Mouse (Mus musculus): ENCODE measurements around the gene Gkap1. TPM values are rescaled to one million over a fixed set of nuclear protein-coding genes. Genes with fewer than 3 reads are reported as not detected.

The Gkap1 gene
- polyA plus RNA-seq, 1 experiment from 2014 or later, result 14.3 TPM

DNA sequence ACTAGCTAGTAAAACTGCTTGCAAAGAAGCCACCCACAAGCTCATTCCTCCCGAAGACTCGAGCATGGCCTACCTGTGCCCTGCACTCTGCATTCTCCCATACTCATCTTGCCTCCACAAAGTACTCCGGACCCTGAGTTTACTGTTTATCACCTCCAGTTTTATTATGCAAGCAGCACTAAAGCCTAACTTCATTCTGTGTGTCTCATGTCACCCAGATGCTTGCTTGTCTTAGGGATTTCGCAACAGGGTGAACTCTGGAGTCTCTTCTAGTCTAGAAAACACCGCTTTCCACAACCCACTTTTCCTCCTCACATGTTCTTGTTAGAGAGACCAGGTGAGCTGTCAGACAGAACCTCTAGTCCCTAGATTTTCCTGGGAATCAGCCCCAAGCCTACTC is 26.5 kb downstream of the Gkap1 start:
- DNase-seq (ENCODE audit: low spot score) (no peak), ATAC-seq (replicated peaks; ENCODE audit: low FRiP score) (no peak)
- Histone ChIP-seq H3K27ac (ENCODE audit: low read depth, low read length) (no peak overlapping the region), H3K4me2 (no peak overlapping the region), H3K4me1 (replicated peaks; ENCODE audit: control insufficient read depth, insufficient read depth, low read length) (no peaks in the 10 kb centered on the region), H3K27me3 (replicated peaks; ENCODE audit: control insufficient read depth, insufficient read depth, low read length) (no peaks in the 10 kb centered on the region), H3K36me3 (ENCODE audit: control insufficient read depth, insufficient read depth, low read length) (no peaks in the 10 kb centered on the region), H3K9me3 (ENCODE audit: control insufficient read depth, low read length) (no peaks in the 10 kb centered on the region), H3K4me3 (ENCODE audit: low read depth, low read length) (no peak overlapping the region), H3K9ac (ENCODE audit: low read depth, low read length) (no peak overlapping the region)
- 89% methylated on average over 5 of the region's 5 CpGs for WGBS

GRCm38 (mm10) chr13:58236536-58236935 is 39.0 kb downstream of the Gkap1 start:
- H3K4me2 ChIP-seq, result no peak overlapping the region
- WGBS, result 91% methylated on average over 7 of the region's 7 CpGs
- no peak for DNase-seq (ENCODE audit: low spot score)
- H3K4me1 ChIP-seq (replicated peaks; ENCODE audit: control insufficient read depth, insufficient read depth, low read length), result no peaks in the 10 kb centered on the region
- H3K9ac ChIP-seq (ENCODE audit: low read depth, low read length), result no peak overlapping the region
- ATAC-seq (replicated peaks; ENCODE audit: low FRiP score), result no peak
- no peaks in the 10 kb centered on the region for H3K36me3 ChIP-seq (ENCODE audit: control insufficient read depth, insufficient read depth, low read length)
- H3K9me3 ChIP-seq (ENCODE audit: control insufficient read depth, low read length), result no peaks in the 10 kb centered on the region
- H3K27me3 ChIP-seq (replicated peaks; ENCODE audit: control insufficient read depth, insufficient read depth, low read length), result no peaks in the 10 kb centered on the region
- no peak overlapping the region for H3K4me3 ChIP-seq (ENCODE audit: low read depth, low read length)
- H3K27ac ChIP-seq (ENCODE audit: low read depth, low read length), result no peak overlapping the region

DNA sequence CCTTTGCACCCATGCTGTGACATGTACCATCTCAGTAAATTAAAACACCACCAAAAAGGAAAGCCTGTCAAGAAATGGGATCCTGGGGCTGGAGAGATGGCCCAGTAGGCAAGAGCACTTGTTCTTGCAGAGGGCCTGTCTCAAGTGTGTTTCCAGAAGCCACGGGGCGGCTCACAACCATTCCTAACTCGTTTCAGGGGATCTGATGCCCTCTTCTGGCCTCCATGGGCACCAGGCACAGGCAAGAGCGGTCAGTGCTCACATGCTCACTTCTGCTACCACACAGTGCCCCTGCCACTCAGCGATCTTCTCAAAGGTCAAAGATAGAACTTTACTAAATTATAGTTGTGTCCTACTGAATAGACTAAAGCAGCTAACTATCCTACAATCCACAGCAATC is 42.9 kb downstream of the Gkap1 start:
- Histone ChIP-seq H3K4me3 (ENCODE audit: low read depth, low read length) (no peak overlapping the region), H3K9ac (ENCODE audit: low read depth, low read length) (no peak overlapping the region), H3K27ac (ENCODE audit: low read depth, low read length) (no peak overlapping the region), H3K4me2 (no peak overlapping the region), H3K36me3 (ENCODE audit: control insufficient read depth, insufficient read depth, low read length) (no peaks in the 10 kb centered on the region), H3K4me1 (replicated peaks; ENCODE audit: control insufficient read depth, insufficient read depth, low read length) (no peaks in the 10 kb centered on the region), H3K9me3 (ENCODE audit: control insufficient read depth, low read length) (no peaks in the 10 kb centered on the region), H3K27me3 (replicated peaks; ENCODE audit: control insufficient read depth, insufficient read depth, low read length) (no peaks in the 10 kb centered on the region)
- no peak for ATAC-seq (replicated peaks; ENCODE audit: low FRiP score)
- no peak for DNase-seq (ENCODE audit: low spot score)
- 50% methylated on average over 5 of the region's 5 CpGs for WGBS

DNA sequence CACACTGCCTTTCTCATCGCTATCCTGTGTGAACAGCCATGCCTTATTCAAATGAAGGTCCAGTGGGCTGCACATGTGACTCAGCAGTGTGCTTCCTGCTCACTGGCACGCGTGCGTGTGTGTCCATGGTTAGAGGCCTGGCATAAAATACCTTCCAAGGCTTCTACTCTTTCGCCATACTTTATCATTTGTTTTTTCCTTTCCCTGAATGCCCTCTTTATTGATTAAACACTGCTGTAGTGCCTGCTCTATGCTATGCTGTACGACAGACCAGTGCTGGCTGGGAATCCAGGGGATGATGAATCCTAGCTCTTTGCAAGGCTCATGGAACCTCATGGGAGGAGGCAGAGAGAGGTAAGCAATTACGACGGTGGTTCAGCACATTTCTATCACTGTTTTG is 43.4 kb downstream of the Gkap1 start:
- Histone ChIP-seq H3K4me2 (no peak overlapping the region), H3K9ac (ENCODE audit: low read depth, low read length) (no peak overlapping the region), H3K4me3 (ENCODE audit: low read depth, low read length) (no peak overlapping the region), H3K27ac (ENCODE audit: low read depth, low read length) (no peak overlapping the region), H3K27me3 (replicated peaks; ENCODE audit: control insufficient read depth, insufficient read depth, low read length) (no peaks in the 10 kb centered on the region), H3K4me1 (replicated peaks; ENCODE audit: control insufficient read depth, insufficient read depth, low read length) (no peaks in the 10 kb centered on the region), H3K9me3 (ENCODE audit: control insufficient read depth, low read length) (no peaks in the 10 kb centered on the region), H3K36me3 (ENCODE audit: control insufficient read depth, insufficient read depth, low read length) (no peaks in the 10 kb centered on the region)
- 87% methylated on average over 8 of the region's 8 CpGs for WGBS
- DNase-seq (ENCODE audit: low spot score) (no peak), ATAC-seq (replicated peaks; ENCODE audit: low FRiP score) (no peak)

- Histone ChIP-seq H3K27me3 (replicated peaks; ENCODE audit: control insufficient read depth, insufficient read depth, low read length) (no peaks in the 10 kb centered on the region; the same call in 1 of the 2 replicates), H3K4me2 (no peak overlapping the region), H3K27ac (ENCODE audit: low read depth, low read length) (no peak overlapping the region), H3K4me3 (ENCODE audit: low read depth, low read length) (no peak overlapping the region), H3K9me3 (ENCODE audit: control insufficient read depth, low read length) (no peaks in the 10 kb centered on the region), H3K36me3 (ENCODE audit: control insufficient read depth, insufficient read depth, low read length) (no peaks in the 10 kb centered on the region), H3K4me1 (replicated peaks; ENCODE audit: control insufficient read depth, insufficient read depth, low read length) (no peaks in the 10 kb centered on the region), H3K9ac (ENCODE audit: low read depth, low read length) (no peak overlapping the region)
- WGBS, result 56% methylated on average over 2 of the region's 2 CpGs
- no peak for DNase-seq (ENCODE audit: low spot score)
- peak; percentile 62; the same call in 1 of the 2 replicates for ATAC-seq (replicated peaks; ENCODE audit: low FRiP score)
These were observed 46.9 kb downstream of the Gkap1 start for GRCm38 (mm10) chr13:58228624-58229023.

DNA sequence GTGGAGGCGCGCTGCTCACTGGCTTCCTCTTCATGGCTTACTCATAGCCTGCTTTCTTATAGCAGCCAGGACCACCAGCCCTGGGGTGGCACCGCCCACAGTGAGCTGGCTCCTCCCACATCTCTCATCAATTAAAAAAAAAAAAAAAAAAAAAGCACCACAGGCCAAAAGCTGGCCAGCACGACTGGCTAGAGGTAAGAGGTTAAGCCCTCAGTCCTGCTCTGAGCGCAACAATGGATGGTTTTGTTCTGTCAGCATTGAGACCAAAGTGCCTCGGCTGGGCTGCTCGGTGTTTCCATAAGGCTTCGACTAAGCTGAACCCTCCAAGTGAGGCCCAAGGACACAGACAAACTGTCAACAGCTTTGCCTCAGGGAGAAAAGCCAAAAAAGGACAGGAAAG is 49.8 kb downstream of the Gkap1 start:
- no peaks in the 10 kb centered on the region; the same call in 1 of the 2 replicates for H3K27me3 ChIP-seq (replicated peaks; ENCODE audit: control insufficient read depth, insufficient read depth, low read length)
- DNase-seq (ENCODE audit: low spot score), result no peak
- no peak overlapping the region for H3K4me3 ChIP-seq (ENCODE audit: low read depth, low read length)
- H3K4me2 ChIP-seq, result no peak overlapping the region
- no peaks in the 10 kb centered on the region for H3K36me3 ChIP-seq (ENCODE audit: control insufficient read depth, insufficient read depth, low read length)
- no peaks in the 10 kb centered on the region for H3K9me3 ChIP-seq (ENCODE audit: control insufficient read depth, low read length)
- H3K9ac ChIP-seq (ENCODE audit: low read depth, low read length), result no peak overlapping the region
- no peak for ATAC-seq (replicated peaks; ENCODE audit: low FRiP score)
- 79% methylated on average over 8 of the region's 8 CpGs for WGBS
- no peaks in the 10 kb centered on the region for H3K4me1 ChIP-seq (replicated peaks; ENCODE audit: control insufficient read depth, insufficient read depth, low read length)
- no peak overlapping the region for H3K27ac ChIP-seq (ENCODE audit: low read depth, low read length)

DNA sequence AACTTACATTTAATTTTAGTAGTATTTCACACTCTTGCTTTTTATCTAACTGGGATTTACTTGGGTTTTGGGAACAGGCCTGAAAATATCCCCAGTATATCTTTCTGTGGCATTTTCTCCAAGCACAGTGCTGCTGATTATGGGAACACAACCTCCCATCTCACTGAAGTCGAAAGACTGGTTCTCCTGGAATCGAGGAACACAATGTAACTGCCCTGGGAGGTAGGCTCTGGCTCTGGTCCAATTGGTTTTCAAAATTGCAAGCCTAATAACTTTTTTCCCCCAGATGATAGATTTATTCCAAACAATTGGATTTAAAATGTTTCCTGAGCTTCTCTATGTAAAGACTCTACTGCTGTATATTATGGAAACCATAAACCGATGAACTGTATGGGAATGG is 55.3 kb downstream of the Gkap1 start:
- no peak overlapping the region for H3K27ac ChIP-seq (ENCODE audit: low read depth, low read length)
- H3K4me3 ChIP-seq (ENCODE audit: low read depth, low read length), result no peak overlapping the region
- H3K4me1 ChIP-seq (replicated peaks; ENCODE audit: control insufficient read depth, insufficient read depth, low read length), result peaks cover 6% of the 10 kb centered on the region; the same call in 1 of the 2 replicates
- ATAC-seq (replicated peaks; ENCODE audit: low FRiP score) (no peak), DNase-seq (ENCODE audit: low spot score) (no peak)
- H3K36me3 ChIP-seq (ENCODE audit: control insufficient read depth, insufficient read depth, low read length), result no peaks in the 10 kb centered on the region
- H3K9ac ChIP-seq (ENCODE audit: low read depth, low read length), result no peak overlapping the region
- no peaks in the 10 kb centered on the region for H3K27me3 ChIP-seq (replicated peaks; ENCODE audit: control insufficient read depth, insufficient read depth, low read length)
- 78% methylated on average over 3 of the region's 3 CpGs for WGBS
- H3K4me2 ChIP-seq, result no peak overlapping the region
- H3K9me3 ChIP-seq (ENCODE audit: control insufficient read depth, low read length), result no peaks in the 10 kb centered on the region

- ATAC-seq (replicated peaks; ENCODE audit: low FRiP score), result no peak
These were observed 58.0 kb downstream of the Gkap1 start for GRCm38 (mm10) chr13:58217536-58217935.

GRCm38 (mm10) chr13:58216395-58216794 is 59.1 kb downstream of the Gkap1 start:
- peaks cover 20% of the 10 kb centered on the region for H3K4me1 ChIP-seq (replicated peaks; ENCODE audit: control insufficient read depth, insufficient read depth, low read length)
- peak overlapping the region; percentile 99 for H3K4me3 ChIP-seq (ENCODE audit: low read depth, low read length)
- peak overlapping the region; percentile 98 for H3K9ac ChIP-seq (ENCODE audit: low read depth, low read length)
- no peaks in the 10 kb centered on the region for H3K27me3 ChIP-seq (replicated peaks; ENCODE audit: control insufficient read depth, insufficient read depth, low read length)
- no peak for DNase-seq (ENCODE audit: low spot score)
- H3K4me2 ChIP-seq, result peak overlapping the region; percentile 85
- ATAC-seq (replicated peaks; ENCODE audit: low FRiP score), result no peak
- 85% methylated on average over 9 of the region's 9 CpGs for WGBS
- no peaks in the 10 kb centered on the region for H3K9me3 ChIP-seq (ENCODE audit: control insufficient read depth, low read length)
- no peaks in the 10 kb centered on the region for H3K36me3 ChIP-seq (ENCODE audit: control insufficient read depth, insufficient read depth, low read length)
- H3K27ac ChIP-seq (ENCODE audit: low read depth, low read length), result no peak overlapping the region

More at GRCm38 (mm10) chr13:58217536-58217935, 58.0 kb downstream of the Gkap1 start:
- no peaks in the 10 kb centered on the region for H3K36me3 ChIP-seq (ENCODE audit: control insufficient read depth, insufficient read depth, low read length)
- WGBS, result 76% methylated on average over 2 of the region's 2 CpGs
- no peaks in the 10 kb centered on the region for H3K27me3 ChIP-seq (replicated peaks; ENCODE audit: control insufficient read depth, insufficient read depth, low read length)
- H3K4me2 ChIP-seq, result no peak overlapping the region
- no peaks in the 10 kb centered on the region for H3K9me3 ChIP-seq (ENCODE audit: control insufficient read depth, low read length)
- no peak overlapping the region for H3K9ac ChIP-seq (ENCODE audit: low read depth, low read length)
- DNase-seq (ENCODE audit: low spot score), result no peak
- peaks cover 20% of the 10 kb centered on the region for H3K4me1 ChIP-seq (replicated peaks; ENCODE audit: control insufficient read depth, insufficient read depth, low read length)
- no peak overlapping the region for H3K27ac ChIP-seq (ENCODE audit: low read depth, low read length)
- H3K4me3 ChIP-seq (ENCODE audit: low read depth, low read length), result no peak overlapping the region
